Mouse (Mus musculus): ENCODE measurements around the gene Zfp42. TPM values are rescaled to one million over a fixed set of nuclear protein-coding genes. Genes with fewer than 3 reads are reported as not detected.
"Not testable (repeated sequence)": the region's sequence is repeated elsewhere in the genome, so short reads cannot be mapped to it uniquely, and the experiment has no call there.

Gene Zfp42
- total RNA-seq (2017) = not detected in 2 replicates

DNA sequence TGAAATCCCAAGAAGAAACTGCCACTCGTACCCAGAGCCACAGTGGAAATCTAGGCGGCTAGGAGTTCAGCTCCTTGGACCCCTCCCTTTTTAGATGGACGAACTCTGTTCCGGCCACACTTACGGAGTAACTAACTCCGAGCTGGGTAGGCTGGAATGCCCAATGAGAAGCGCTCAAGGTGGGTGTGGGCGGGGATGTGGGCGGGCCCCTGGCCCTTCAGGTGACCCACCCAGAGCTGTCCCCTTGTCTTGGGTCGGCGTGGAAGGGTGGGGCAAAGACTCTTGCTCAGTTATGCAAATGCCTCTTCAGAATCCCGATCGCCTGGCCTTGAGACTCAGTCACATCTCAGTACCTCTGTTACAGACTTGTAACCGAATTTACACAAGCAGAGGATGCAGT, at the start of gene Zfp42:
Gene Zfp42 (minus strand): TSS at position 85 of the 400 bp plus-strand sequence.
- no peak for ATAC-seq (replicated peaks in 1 of 2; ENCODE audit: insufficient read depth in 1 of 2, low FRiP score in 2 of 2, low TSS enrichment in 1 of 2, low read depth in 1 of 2, poor library complexity in 2 of 2, severe bottlenecking in 2 of 2)

DNA sequence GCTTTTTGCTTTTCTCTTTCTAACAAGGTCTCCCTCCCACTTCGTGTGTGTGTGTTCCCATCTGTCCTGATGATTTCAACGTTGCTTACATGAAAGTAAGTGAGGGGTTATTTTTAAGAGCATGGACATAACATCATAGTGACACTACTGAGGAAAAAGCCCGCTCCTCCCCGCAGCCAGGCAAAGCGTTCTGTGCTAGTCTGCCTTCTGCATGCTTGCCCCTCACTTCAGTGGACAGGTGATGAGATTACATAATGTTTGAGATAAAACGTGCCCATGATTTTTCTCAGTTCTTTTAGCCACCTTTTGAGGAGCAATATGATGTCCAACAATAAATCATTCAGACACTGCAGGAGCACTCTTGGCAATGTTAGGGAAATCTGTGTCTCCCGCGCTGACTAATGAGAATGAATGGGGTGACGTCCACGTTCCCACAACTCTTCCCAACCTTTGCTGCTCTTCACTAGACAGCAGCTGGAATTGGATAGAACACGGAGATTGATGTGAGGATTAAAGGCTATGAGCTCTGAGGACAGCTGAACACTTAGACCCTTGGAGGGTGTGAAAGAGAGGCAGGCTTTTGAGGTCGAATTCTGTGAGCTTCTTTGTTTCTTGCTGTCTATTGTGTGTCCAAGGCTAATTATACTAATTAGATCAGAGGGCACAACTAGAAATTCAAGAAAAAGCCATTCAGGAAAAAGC, 49.4 kb upstream of the Zfp42 start:
- no peak for ATAC-seq (replicated peaks in 1 of 2; ENCODE audit: insufficient read depth in 1 of 2, low FRiP score in 2 of 2, low TSS enrichment in 1 of 2, low read depth in 1 of 2, poor library complexity in 2 of 2, severe bottlenecking in 2 of 2)

DNA sequence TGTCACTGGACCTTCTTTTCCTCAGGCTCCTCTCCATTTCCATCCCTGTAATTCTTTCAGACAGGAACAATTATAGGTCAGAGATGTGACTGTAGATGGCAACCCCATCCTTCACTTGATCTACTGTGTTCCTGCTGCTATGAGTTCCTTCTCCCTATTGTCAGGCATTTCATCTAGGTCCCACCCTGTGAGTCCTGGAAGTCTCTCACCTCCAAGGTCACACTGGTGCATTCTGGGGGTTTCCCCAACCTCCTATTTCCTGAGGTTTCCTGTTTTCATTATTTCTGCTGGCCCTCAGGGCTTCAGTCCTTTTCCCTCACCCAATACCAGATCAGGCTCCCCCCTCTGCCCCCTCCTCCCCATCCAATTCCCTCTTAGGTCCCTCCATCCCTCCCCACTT, 45.5 kb upstream of the Zfp42 start:
- ATAC-seq (replicated peaks in 1 of 2; ENCODE audit: insufficient read depth in 1 of 2, low FRiP score in 2 of 2, low TSS enrichment in 1 of 2, low read depth in 1 of 2, poor library complexity in 2 of 2, severe bottlenecking in 2 of 2) = not testable (repeated sequence)

DNA sequence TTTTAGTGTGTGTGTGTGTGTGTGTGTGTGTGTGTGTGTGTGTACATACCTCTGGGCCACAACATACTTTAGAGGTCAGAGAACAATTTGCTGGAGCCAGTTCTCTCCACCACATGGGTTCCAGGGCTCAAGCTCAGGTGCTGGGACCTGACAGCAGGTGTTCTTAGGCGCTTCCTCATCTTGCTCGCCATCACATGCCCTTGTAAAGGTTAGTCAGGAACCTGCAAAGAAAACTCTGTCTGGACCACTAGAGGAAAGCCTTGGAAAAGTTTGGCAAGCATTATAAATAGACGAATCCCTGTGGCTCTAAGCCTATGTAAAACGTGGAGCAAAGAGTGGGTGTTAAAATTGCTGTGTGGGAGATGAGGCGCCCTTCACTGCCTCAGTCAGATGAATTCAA, 31.8 kb upstream of the Zfp42 start:
- no peak for ATAC-seq (replicated peaks in 1 of 2; ENCODE audit: insufficient read depth in 1 of 2, low FRiP score in 2 of 2, low TSS enrichment in 1 of 2, low read depth in 1 of 2, poor library complexity in 2 of 2, severe bottlenecking in 2 of 2)

DNA sequence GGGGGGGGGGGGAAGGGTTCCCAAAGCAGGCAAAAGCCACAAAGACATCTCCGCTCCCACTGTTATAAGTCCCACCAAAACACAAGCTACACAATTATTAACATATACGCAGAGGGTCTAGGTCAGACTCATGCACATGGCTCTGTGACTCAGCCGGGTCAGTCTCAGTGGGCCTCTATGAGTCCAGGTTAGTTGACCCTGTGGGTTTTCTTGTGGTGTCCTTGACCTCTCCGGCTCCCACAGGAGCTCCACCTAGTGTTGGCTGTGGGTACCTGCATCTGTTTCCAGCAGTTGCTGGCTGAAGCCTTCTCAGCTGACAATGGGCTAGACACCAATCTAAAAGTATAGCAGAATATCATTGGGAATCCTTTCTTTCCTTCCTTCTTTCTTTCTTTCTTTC, 26.7 kb upstream of the Zfp42 start:
- peak in 1 of 2 experiments; percentile 32; a peak in 1 of 4 replicates for ATAC-seq (replicated peaks in 1 of 2; ENCODE audit: insufficient read depth in 1 of 2, low FRiP score in 2 of 2, low TSS enrichment in 1 of 2, low read depth in 1 of 2, poor library complexity in 2 of 2, severe bottlenecking in 2 of 2)

DNA sequence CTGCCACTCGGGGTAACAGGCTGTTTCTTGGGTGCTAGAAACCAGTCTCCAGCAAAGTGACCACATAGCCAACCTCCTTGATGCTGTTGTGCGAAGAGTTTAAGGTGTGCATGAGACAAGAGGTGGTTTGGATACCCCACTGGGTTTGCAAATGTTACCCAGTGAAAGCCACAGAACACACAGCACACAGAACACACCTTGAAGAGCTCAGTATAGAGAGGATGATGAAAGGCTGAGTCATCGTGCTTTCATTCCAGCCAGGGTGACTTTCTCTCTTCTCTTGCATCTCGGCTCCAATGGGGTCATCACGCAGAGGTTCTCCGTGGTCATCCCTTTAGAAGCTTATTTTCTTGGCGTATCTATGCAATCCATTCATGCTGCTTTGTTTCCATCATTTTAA, 24.9 kb upstream of the Zfp42 start:
- no peak for ATAC-seq (replicated peaks in 1 of 2; ENCODE audit: insufficient read depth in 1 of 2, low FRiP score in 2 of 2, low TSS enrichment in 1 of 2, low read depth in 1 of 2, poor library complexity in 2 of 2, severe bottlenecking in 2 of 2)

DNA sequence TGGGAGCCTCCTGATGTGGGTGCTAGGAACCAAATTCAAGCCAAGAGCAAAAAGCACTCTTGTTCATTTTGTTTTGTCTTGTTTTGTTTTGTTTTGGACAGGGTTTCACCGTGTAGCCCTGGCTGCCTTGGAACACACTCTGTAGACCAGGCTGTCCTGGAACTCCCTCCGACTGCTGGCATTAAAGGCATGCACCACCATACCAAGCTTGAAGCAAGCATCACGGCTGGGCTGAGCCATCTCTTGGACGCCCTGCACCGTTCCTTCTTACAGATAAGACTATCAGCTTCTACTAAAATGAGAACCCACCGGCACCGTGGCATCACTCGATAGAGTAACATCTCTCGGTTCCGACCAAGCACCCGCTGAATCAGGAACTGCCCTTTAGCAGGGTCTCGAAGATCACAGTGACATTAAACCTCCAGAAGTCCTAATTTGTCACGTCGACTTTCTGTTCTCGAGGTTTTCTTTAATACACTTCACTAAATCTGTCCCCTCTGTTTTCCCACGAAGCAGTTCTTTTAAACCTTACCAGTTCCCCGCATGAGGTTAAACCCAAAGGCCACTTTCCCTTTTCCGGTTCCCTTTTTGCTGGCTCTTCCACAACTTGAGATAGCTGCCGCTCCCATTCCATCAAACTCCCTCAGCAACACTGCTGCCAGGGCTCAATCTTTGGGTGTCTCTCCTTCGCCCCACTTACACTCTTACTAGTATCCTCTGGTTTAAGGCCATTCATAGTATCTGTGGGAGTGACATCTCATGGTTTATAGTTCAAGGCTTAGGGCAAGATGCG, 23.3 kb upstream of the Zfp42 start:
- ATAC-seq (replicated peaks in 1 of 2; ENCODE audit: insufficient read depth in 1 of 2, low FRiP score in 2 of 2, low TSS enrichment in 1 of 2, low read depth in 1 of 2, poor library complexity in 2 of 2, severe bottlenecking in 2 of 2) = no peak

DNA sequence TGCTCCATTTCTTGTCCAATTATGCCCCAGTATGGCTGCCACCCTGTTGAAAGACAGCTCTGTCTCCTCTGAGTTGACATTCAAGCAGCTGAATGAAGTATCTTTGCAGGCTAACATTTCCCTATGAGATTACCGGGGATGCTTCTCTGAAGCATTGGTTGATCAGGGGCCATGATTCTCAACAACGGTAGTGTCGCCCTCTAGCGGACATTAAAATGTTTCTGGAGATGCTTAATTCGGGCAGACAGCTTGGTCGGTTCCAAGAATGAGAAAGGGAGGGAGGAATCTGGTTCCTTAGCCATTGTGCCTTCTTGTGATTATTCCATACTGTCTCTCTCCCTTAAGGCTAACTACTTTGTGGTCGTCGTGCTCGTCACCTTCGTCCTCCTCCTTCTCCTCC, 21.9 kb upstream of the Zfp42 start:
- ATAC-seq (replicated peaks in 1 of 2; ENCODE audit: insufficient read depth in 1 of 2, low FRiP score in 2 of 2, low TSS enrichment in 1 of 2, low read depth in 1 of 2, poor library complexity in 2 of 2, severe bottlenecking in 2 of 2) = no peak

DNA sequence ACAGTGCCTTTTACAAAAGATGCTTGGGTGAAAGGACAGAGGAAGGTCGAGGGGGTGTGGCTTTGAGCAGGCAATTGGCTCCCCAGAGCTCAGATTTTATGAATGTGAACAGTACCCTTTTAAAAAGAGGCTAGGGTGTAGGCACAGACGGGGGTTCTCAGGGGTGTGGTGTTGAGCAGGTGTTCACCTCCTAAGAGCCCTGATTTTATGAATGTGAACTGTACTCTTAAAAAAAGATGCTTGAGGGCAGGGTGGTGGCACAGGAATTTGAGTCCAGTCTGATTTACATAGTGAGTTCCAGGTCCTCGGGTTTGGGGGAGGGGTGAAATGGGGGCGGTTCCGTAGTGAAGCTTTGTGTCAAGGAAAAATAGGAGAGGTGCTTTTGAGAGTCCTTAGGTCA, 14.0 kb upstream of the Zfp42 start:
- no peak for ATAC-seq (replicated peaks in 1 of 2; ENCODE audit: insufficient read depth in 1 of 2, low FRiP score in 2 of 2, low TSS enrichment in 1 of 2, low read depth in 1 of 2, poor library complexity in 2 of 2, severe bottlenecking in 2 of 2)

DNA sequence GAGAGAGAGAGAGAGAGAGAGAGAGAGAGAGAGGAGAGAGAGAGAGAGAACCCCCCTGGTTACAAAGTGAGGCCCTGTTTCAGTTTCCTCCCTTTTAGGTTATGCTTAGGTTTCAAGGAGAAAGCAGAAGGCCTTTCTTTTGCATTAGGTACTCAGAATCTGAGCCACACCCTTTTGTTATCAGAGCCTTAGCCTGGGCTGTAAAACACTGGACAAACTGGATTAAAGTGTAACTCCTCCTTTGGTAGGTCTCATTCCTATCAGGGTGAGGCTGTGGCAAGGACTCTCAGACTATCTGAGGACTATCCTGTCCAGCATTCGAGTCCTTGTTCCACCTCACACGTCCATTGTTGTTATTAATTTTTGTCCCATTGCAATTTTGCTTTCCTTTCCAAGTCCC, 1.4 kb upstream of the Zfp42 start:
- no peak for ATAC-seq (replicated peaks in 1 of 2; ENCODE audit: insufficient read depth in 1 of 2, low FRiP score in 2 of 2, low TSS enrichment in 1 of 2, low read depth in 1 of 2, poor library complexity in 2 of 2, severe bottlenecking in 2 of 2)

DNA sequence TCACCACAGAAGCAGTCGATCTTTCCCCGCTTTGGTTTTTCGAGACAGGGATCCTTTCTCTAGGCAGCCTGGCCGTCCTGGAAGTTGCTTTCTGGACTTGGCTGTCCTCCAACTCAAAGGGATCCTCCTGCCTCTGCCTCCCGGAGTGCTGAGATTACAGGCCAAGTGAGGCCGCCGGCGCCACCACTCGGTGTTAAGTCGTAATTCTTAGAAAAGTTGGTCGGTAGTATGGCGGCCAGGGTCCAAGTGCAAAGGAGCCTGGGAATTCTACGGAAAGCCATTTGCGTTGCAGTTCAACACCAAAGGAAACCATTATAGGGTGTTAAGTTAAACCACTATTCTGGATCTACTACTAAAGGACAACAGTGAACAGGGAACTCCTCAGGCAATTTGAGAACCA, 1.1 kb downstream of the Zfp42 start:
- ATAC-seq (replicated peaks in 1 of 2; ENCODE audit: insufficient read depth in 1 of 2, low FRiP score in 2 of 2, low TSS enrichment in 1 of 2, low read depth in 1 of 2, poor library complexity in 2 of 2, severe bottlenecking in 2 of 2) = no peak

DNA sequence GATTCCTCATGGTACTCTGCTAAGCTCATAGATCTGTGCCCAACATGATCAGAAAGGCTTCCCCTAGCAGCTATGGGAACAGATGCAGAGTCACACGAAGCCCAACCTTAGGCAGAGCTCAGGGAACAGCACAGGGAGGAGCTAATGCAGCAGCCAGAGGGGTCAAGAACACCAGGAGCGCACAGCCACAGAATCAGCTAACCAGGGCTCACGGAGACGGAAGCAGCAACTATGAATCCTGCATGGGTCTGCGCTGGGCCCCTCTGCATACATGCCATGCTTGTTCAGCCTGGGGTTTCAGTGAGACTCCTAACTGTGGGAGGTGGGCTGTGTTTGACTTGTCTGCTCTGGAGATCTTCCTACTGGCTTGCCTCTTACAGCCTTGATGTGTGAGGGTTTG, 7.0 kb downstream of the Zfp42 start:
- no peak for ATAC-seq (replicated peaks in 1 of 2; ENCODE audit: insufficient read depth in 1 of 2, low FRiP score in 2 of 2, low TSS enrichment in 1 of 2, low read depth in 1 of 2, poor library complexity in 2 of 2, severe bottlenecking in 2 of 2)

DNA sequence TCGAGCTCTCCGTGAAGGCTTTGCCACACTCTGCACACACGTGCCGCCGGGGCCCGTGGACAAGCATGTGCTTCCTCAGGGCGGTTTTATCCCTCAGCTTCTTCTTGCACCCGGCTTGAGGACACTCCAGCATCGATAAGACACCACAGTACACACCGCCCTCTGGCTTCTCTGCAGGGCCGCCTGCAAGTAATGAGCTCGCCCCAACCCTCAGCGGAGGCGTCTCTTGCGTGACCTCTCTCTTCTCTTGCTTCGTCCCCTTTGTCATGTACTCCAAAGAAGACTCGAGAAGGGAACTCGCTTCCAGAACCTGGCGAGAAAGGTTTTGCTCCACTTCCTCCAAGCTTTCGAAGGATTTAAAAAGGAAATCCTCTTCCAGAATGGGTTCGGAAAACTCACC, 11.0 kb downstream of the Zfp42 start:
- ATAC-seq (replicated peaks in 1 of 2; ENCODE audit: insufficient read depth in 1 of 2, low FRiP score in 2 of 2, low TSS enrichment in 1 of 2, low read depth in 1 of 2, poor library complexity in 2 of 2, severe bottlenecking in 2 of 2) = no peak

DNA sequence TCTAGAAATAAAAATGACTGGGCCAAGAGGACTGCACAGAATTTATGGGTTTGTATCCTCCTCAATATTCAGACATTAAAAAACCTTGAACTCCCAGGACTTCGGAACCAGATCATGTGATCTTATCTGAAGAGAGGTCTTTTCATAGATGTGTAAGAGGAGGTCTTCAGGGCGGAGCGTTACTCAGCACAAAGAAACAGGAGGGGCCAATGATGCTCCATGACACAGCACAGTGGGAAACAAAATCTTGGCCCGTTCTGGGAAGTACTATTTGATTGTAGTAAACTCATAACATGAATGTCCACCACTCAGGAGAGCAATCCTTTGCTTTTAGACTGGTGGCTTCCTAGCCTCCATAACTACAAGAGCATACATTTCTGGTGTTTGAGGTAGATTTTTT, 12.6 kb downstream of the Zfp42 start:
- no peak for ATAC-seq (replicated peaks in 1 of 2; ENCODE audit: insufficient read depth in 1 of 2, low FRiP score in 2 of 2, low TSS enrichment in 1 of 2, low read depth in 1 of 2, poor library complexity in 2 of 2, severe bottlenecking in 2 of 2)

DNA sequence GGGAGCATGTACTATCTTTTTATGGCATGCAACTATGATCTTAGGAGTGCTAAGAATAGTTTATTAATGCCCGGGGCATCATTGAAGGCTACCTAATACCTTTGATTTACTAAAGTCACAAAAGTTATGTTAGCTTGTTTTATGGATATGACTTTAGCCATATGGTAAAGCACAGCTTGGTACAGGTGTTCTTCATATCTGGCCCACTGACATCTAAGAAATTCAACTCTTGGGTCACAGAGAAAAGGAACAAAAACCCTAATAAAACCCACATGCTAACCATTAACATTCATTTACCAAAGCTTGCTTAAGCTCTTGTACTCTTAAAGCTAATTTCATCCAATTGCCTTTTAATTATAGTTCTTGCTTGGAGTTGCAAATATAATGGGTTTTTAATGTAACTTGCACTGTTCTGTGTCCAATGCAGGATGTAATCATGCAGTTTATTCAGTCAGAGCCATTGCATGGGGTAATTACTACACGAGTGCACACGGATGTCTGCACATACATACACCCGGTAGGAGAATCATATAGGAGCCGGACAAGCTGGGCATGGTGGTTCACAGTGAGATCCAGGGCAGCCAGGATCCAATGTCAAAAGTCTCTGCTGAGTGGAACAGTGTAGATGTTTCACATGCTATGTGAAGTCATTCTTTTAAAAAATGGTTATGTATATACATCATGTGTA, 16.2 kb downstream of the Zfp42 start:
- ATAC-seq (replicated peaks in 1 of 2; ENCODE audit: insufficient read depth in 1 of 2, low FRiP score in 2 of 2, low TSS enrichment in 1 of 2, low read depth in 1 of 2, poor library complexity in 2 of 2, severe bottlenecking in 2 of 2) = no peak

DNA sequence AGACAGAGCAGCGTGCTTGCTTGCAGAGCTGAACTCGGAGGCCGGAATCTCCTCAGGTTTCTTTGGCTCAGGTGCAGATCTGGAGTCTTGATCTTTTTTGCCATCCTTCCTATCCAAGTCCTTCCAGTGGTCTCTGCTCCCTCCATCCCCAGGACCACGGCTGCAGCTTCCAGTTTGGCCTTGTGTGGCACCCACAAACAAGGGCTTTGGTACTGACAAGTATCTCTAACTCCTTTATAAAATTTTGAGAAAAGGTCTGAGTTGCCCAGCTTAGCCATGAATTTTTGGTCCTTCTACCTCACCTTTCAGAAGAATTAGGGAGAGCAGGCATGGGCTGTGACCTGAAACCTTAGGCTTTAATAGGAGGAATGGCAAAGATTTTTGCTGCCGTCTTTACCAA, 17.0 kb downstream of the Zfp42 start:
- no peak for ATAC-seq (replicated peaks in 1 of 2; ENCODE audit: insufficient read depth in 1 of 2, low FRiP score in 2 of 2, low TSS enrichment in 1 of 2, low read depth in 1 of 2, poor library complexity in 2 of 2, severe bottlenecking in 2 of 2)

DNA sequence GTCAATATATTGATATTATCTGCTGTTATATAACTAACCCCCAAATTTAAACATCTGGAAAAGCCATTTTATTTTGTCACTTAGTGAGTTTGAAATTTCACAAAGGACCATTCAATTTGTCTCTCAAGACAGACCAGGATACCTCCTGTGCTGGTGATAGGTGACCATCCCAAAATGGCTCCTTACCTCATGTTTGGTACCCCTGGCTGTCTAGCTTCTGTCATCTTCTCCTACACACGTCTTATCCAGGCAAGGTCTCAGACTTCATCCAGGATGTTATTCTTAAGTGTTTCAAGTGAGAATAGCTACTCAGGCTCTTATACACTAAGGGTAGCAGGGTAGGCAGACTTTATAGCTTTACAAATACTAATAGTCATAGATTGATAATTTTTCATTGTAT, 17.9 kb downstream of the Zfp42 start:
- ATAC-seq (replicated peaks in 1 of 2; ENCODE audit: insufficient read depth in 1 of 2, low FRiP score in 2 of 2, low TSS enrichment in 1 of 2, low read depth in 1 of 2, poor library complexity in 2 of 2, severe bottlenecking in 2 of 2) = no peak

DNA sequence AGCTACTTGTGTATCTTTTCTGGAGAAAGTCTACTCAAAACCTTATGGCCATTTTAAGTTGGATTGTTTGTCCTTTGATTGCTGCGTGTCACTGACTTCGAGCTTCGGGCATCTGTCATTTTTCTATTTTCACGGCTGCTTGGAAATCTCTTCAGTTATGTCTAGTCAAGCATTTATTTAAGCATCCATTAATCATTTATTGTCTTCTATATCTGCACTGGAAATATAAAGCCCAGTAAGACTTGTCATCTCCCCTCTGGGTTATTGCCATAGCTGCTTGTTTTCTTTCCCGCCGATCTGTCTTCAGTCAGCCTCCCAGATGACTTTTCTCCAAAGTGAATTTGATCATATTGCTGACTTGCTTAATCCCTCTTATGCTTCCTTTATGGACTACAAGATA, 19.3 kb downstream of the Zfp42 start:
- ATAC-seq (replicated peaks in 1 of 2; ENCODE audit: insufficient read depth in 1 of 2, low FRiP score in 2 of 2, low TSS enrichment in 1 of 2, low read depth in 1 of 2, poor library complexity in 2 of 2, severe bottlenecking in 2 of 2) = no peak

Measured in hematopoietic stem cell, adult 5-6 weeks (primary cell).